Mouse (Mus musculus) lung, adult 2 months (tissue): ENCODE measurements around the gene Krt84.

ENCODE experiments used
- CTCF ChIP-seq: fragments of 200-500 bp; IDR thresholded peaks from 2 replicates; pipeline ENCODE4 v1.5.1; 2011; ENCODE audit warnings: mild to moderate bottlenecking, low read length, control low read depth; ENCODE audit not compliant: insufficient read depth
- POLR2A ChIP-seq: fragments of 200-500 bp; IDR thresholded peaks from 2 replicates; pipeline ENCODE4 v1.6.1; 2011; ENCODE audit warnings: low read depth, mild to moderate bottlenecking, control low read depth, low read length, borderline replicate concordance; ENCODE audit errors: extremely low read depth

DNA sequence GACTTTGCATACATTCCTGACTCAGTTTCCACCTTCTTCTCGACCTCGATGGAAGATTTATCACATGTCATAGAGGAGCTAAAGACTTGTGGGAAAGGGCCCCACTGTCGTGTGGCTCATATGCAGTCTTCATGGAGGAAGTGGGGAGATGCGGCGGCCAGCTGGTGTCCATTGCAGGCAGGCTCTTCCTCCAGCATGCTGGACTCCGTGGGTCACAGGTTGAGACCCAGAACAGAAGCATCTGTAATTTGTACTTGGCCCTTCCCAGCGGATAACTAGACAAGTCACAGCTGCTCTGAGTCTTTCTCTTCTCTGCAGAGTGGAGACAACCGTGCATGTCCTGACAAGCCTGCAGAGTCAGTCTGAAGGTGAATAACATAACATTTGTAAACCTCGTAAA lies 24.4 kb downstream of the Krt84 start:
- no peak for TF ChIP-seq CTCF
- no peak for TF ChIP-seq POLR2A
